Mouse (Mus musculus): ENCODE measurements at regions not wholly inside any gene's neighbourhood (a gene's known extent, or its start where the extent isn't known, plus 50 kb on each side); places are given as distances from the start of the nearest gene placed in this dataset.
A peak's percentile ranks its signal among the peaks of the same experiment; 100 is the strongest.

DNA sequence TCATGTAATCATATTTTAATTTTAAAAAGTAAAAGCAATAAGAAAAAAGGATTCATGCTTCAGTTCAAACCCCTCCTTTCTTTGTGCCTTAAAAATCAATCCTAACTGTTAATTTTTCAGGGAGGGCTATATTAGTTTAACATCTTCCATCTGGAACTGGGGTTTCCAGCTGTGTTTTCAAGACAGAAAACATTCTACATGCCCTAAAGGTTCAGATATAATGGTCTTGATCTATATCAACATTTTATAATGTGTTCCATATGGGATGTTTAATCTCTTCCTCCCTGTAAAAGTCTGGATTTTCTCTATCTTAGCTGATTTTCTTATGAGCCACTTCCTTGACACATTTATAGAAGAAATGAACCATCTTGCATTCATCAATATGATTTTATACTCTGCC is 205.9 kb upstream of the Grm7 start:
- DNase-seq (ENCODE audit: low spot score in 2 of 2) = no peak

- DNase-seq (ENCODE audit: low spot score in 2 of 2) = no peak
Measured at GRCm38 (mm10) chr6:110463370-110463769, 182.0 kb upstream of the Grm7 start.

DNA sequence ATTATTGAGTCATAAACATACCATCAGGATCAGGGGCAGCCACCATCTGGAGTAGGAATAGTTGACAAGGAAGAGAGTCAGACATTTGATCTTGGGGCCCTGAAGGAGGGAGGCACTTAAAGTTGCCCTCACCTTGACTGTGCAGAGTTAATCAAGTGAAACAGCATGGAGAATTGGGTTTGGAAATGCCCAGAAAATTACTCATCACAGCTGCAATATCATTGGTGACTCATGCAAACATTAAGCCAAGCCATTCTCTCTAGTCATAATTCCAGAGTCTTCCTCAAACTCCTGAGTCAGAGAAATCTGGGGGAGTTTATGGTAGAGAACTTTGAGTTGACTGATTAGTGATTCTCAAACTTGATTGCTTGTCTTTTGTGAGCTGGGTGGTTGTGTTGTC is 177.7 kb upstream of the Grm7 start:
- no peak for DNase-seq (ENCODE audit: low spot score in 2 of 2)

GRCm38 (mm10) chr6:110505861-110506260 is 139.5 kb upstream of the Grm7 start:
- no peak for DNase-seq (ENCODE audit: low spot score in 2 of 2)

DNA sequence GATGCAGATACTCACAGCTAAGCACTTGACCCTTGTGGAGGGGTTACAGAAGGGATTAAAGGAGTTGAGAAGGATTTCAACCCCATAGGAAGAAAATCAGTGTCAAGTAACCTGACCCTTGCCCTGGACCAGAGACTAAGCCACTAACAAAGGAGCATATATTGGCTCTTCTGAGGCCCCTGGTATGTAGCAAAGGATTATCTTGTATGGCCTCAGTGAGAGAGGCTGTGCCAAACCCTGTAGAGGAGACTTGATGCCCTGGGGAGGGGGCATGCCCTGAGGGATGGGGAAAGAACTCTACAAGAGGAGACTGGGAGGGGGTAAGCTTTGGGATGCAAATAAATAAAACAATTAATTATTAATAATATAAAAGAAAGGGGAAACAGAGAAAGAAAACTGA is 134.9 kb upstream of the Grm7 start:
- no peak for DNase-seq (ENCODE audit: low spot score in 2 of 2)

GRCm38 (mm10) chr6:110538731-110539191 is 106.6 kb upstream of the Grm7 start:
- DNase-seq (ENCODE audit: low spot score in 2 of 2) = peak; percentile 63 to 72

DNA sequence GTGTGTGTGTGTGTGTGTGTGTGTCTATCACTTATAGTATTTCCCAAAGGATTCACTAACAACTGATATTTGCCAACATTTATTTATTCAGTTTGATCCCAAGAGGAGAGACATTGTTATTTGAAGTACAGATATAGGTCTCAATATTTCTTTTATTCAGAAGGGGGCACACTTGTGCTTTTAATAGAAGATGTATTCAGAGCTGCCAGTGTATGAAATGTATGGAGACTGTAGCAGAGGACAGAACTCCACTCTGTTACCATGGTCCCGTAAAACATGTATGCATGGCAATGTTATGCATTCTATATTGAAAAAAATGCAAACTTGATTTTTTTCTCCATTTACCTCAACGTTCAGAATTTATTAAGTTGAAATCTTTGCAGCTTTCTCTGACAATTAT is 99.8 kb upstream of the Grm7 start:
- no peak for DNase-seq (ENCODE audit: low spot score in 2 of 2)

GRCm38 (mm10) chr6:110554847-110555246 is 90.5 kb upstream of the Grm7 start:
- DNase-seq (ENCODE audit: low spot score in 2 of 2) = peak in 1 of 2 experiments; percentile 36

GRCm38 (mm10) chr6:110559656-110560055 is 85.7 kb upstream of the Grm7 start:
- no peak for DNase-seq (ENCODE audit: low spot score in 2 of 2)

DNA sequence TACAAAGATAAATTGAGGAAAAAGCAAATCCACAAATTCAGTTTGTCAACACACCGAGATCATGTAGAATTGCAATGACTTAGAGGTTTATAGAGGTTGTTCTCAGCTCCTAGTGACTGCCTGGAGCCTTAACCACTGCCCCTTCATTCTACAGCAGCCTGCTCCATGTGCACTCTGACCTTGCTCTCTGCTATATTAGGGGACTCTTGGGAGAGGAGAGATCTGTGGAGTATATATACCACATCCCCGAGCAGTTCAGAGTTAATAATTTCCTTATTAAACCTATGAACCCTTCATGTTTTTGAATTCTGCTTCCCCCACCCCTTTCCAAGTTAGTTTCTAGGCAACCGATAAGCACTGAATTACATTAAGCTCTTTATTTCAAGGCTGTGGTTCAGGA is 85.0 kb upstream of the Grm7 start:
- DNase-seq (ENCODE audit: low spot score in 2 of 2) = no peak

- no peak for DNase-seq (ENCODE audit: low spot score in 2 of 2)
Measured at GRCm38 (mm10) chr6:110577216-110577615, 68.2 kb upstream of the Grm7 start.

Measured in left cerebral cortex, adult 18-20 months (tissue).